Mouse (Mus musculus) lung, postnatal 14 days (tissue): ENCODE results near the gene Cracr2b.

ENCODE experiments used
- DNase-seq: peaks from one replicate; pipeline ENCODE4 v3.0.0; 2021

Cracr2b gene

DNA sequence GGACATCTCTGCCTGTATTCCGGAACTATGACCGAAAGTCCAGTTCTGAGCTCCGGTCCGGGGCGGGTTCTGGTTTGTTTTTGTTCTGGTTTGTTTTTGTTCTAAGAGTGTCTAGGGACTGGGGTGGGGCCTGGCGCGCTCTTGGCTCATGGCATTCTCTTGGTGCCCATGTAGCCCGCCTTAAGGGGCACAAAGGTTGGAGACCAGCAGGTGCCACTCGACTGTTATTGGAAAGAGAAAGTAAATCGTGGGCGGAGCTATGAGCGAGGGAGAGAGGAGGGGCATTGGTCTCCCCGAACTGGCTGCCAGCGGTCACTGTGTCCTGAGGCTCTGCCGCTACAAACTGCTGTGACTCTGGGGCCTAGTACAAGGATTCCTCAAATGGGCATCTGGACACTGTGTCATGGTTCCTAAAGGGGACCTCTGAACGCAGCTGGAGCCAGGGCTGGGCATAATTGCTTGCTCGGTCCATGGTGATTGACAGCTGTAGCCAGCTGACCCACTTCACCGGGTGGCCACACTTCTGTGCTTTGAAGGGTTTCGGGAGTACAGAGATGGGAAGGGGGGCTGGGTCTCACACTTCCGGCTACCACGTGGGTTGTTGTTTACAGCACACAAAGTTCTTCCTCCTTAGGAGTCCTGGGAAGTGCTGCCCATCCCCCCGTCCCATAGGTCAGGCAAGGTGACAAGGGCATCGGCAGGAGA, 5.1 kb upstream of the Cracr2b start:
- DNase-seq: peak; percentile 83

- no peak for DNase-seq
Observed at GRCm38 (mm10) chr7:141456739-141457138, 4.2 kb upstream of the Cracr2b start.

GRCm38 (mm10) chr7:141457236-141457635, 3.7 kb upstream of the Cracr2b start:
- DNase-seq: no peak

- DNase-seq: peak; percentile 73
Observed at GRCm38 (mm10) chr7:141457986-141458660, 2.8 kb upstream of the Cracr2b start.

GRCm38 (mm10) chr7:141458661-141459060, 2.2 kb upstream of the Cracr2b start:
- DNase-seq: no peak

DNA sequence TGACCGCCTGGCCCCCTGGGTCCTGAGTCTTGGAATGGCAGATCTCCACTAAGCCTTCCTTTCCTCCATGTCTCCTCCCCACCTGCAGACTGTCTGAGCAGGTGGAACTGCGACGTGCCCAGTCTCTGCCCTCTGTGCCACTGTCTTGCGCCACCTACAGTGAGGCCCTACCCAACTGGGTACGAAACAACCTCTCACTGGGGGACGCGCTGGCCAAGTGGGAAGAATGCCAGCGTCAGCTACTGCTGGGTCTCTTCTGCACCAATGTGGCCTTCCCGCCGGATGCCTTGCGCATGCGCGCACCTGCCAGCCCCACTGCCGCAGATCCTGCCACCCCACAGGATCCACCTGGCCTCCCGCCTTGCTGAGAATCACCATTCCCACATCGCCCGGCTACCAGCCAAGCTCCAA, 1.6 kb upstream of the Cracr2b start:
- DNase-seq: no peak

- DNase-seq: no peak
Observed at GRCm38 (mm10) chr7:141460001-141460390, 898 bp upstream of the Cracr2b start.

DNA sequence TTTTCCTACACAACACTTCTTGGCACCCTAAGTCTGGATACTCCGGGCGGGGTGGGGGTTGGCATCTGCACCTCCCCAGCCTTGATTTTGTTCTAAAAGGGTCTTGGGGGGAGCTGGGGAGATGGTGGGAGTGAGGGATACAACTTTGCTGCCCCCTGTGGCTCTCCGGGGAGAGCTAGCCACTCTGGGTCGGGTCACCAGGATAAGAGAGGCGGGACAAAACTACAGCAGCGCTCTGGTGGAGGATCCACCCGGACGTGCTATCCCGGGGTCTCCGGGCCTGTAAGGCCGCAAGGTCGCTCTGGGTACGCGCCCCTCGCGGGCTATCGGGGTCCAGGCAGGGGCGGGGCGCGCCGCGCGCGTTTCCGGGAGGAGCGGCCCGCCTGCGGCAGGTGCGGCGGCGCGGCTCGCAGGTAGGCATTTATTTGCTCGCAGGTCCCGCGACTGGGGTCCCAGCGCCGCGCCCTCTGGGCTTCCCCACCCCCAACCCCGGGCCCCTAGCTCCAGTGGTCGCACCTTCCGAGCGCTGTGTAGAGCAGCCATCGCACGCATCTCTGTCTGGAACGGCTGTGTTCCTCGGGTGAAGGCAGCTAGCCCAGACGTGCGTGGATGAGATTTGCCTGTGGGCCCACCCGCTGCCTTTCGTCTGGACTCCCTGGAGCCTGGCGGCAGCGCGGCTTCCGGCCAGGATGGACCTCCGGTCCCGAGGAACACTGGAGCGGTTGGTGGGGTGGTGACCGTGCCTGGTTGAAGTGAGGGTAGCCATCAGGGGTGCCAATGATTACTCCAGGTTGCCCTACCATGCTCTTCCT, 833 bp downstream of the Cracr2b start:
- peak; percentile 60 for DNase-seq

DNA sequence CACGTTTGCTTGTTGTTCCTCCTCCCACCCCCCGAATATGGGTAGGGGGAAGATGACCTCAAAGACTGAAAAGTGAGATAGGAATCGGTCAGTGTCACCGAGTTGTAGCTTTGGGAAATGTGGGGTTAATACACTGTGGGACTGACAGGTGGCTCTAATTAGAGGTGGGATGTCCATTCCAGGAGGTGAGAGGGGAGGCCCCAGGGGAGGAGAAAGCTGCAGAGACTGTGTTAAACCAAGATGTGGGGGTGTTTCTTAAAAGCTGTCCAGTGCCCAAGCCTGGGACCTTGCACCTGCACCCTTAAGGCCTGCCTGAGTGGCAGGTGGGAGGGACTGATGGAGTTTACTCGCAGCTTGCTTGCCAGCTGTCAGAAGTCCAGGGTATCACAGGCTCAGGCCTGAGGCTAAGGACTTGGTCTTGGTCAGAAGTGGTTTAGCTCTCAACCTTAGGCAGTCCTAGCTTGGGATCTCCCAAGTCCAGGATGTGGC, 1.5 kb downstream of the Cracr2b start:
- DNase-seq: peak; percentile 73

DNA sequence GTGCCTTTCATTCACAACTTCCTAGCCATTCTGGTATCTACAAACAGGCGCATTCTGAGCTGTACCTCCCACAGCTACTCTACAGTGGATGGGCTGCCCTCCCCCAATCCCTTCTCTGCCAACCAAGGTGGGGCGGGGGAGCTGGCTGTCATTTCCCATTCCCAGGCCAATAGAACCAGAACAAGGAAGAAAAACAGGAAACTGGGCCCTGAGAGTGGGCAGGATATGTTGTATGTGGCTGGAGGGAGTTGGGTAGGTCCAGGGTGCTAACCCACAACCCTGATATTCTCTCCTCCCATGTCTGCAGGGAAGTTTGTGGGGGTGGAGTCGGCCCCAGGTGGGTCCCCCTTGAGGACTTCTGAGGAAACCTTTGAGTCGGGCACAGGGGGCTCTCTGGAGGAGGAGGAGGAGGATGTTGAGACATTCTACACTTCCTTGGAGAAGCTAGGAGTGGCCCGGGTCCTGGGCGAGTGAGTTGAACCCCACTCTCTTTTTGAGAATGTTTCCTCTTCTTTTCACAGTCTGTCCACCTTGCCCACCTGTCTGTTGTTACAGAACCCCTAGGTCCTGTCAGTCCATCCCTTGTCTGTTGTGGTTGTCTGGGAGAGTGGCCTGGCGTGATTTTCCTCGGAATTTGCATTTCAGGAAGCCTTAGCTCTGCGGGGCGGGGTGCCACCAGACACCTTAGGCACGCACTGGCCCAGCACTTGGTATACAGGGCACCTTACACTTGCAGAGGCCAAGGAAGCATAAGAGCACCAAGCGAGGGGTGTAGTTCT, 3.1 kb downstream of the Cracr2b start:
- peak; percentile 81 for DNase-seq

DNA sequence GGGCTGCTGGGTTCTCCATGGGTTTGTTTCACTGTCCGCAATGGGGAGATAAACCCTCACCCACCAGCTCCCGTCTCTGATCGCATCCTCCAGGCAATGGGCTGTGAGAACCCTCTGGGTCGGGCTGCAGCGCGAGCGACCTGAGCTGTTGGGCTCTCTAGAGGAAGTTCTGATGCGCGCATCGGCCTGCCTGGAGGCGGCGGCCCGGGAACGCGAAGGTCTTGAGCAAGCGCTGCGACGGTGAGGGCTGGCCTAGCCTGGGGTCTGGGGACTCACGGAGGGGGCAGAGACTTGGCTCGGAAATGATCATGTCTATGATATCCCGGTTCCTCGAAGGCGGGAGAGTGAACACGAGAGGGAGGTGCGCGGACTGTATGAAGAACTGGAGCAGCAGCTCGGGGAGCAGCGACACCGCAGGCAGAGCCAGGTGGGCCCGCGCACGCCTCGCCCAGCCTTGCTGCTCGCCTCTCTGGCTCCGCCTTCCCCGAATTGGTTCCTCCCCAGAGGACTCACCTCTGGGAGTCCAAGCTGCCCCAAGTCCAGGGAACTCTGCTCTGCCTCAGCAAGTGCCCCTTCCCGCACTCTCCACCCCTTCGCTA, 3.8 kb downstream of the Cracr2b start:
- DNase-seq: no peak

DNA sequence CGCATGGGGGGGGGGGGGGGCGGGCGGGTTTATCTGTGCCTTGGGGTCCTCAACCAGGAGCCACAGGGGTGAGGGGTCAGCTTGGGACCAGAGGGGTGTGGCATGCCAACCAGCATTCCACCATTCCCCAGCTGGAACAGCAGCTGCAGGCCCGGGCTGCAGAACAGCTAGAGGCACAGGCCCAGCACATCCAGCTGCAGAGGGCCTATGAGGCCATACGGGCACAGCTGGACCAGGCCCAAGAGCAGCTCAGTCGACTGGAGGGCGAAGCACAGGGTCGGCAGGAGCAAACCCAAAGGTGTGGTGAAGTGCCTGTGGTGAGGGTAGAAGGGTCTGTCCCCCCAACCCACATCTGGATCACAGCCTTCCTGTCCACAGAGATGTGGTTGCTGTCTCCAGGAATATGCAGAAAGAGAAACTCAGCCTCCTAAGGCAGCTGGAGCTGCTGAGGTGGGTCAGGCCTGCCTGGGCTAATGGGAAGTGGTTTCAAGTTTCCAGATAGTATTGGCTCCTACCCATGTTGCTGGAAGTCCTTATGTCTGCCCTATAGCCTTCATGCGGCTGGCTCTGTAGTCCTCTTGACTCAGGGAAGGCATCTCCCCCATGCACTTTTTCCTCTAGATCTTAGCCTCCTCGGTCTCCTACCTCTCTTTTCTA, 4.6 kb downstream of the Cracr2b start:
- no peak for DNase-seq

- DNase-seq: no peak
Observed at GRCm38 (mm10) chr7:141466045-141466394, 5.1 kb downstream of the Cracr2b start.

GRCm38 (mm10) chr7:141466607-141467148, 5.8 kb downstream of the Cracr2b start:
- DNase-seq: no peak

- peak; percentile 92 for DNase-seq
Observed at GRCm38 (mm10) chr7:141467230-141468030, 6.5 kb downstream of the Cracr2b start, which contains the start of gene Cd151. Gene Cd151, plus strand, starts transcription at chr7:141467392.

GRCm38 (mm10) chr7:141468164-141468521, 7.2 kb downstream of the Cracr2b start:
- no peak for DNase-seq

DNA sequence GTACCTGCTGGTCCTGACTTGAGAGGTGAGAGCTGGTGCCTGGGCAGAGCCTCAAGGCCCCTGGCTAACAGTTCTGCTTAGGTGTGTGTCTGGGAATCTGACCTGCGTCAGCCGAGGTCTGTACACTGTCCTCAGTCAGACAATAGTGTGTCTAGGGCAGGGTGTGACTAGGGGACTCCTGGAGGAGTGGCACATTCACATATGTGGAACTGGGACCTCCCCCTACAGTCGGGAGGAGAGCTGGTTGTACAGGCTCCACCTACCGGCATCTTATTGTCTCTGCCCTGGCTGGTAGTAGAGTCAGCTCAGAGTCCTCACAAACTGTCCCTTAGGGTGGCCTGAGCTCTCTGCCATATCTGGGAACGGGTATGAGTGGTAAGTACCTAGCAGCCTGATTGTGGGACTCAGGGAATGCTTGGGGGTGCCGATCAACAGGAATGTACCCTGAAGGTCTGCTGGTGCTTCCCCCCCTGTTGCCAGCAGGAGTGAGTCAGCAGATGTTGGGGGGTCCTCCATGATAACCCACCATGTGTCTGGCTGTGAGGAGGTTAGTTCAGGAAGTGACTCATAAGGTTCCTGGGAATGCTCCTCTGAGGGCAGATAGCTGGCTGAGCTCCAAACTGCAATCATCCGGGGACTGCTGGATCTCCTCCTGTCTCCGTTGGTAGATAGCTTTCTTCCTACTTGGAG, 7.8 kb downstream of the Cracr2b start:
- DNase-seq: peak; percentile 75

- DNase-seq: no peak
Observed at GRCm38 (mm10) chr7:141469352-141469751, 8.5 kb downstream of the Cracr2b start.

DNA sequence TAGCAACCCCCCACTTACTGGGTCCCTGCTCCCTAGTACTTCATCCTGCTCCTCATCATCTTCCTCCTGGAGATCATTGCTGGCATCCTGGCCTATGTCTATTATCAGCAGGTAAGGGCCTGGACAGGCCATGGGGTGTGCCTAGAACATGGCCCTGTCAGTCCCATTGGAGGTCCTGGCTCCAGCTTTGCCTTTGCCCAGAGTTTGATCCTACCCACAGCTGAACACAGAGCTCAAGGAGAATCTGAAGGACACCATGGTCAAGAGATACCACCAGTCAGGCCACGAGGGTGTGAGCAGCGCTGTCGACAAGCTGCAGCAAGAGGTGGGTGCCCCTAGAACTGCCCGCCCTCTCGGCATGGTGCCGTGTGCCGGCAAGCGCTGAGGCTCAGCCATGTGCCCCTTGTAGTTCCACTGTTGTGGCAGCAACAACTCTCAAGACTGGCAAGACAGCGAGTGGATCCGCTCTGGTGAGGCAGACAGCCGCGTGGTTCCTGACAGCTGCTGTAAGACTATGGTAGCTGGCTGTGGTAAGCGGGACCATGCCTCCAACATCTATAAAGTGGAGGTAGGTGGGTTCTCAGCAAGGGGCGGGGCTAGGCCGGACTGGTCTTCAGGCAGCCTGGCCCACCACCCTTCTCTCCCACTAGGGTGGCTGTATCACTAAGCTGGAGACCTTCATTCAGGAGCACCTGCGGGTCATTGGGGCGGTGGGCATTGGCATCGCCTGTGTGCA, 9.2 kb downstream of the Cracr2b start:
- DNase-seq: no peak

GRCm38 (mm10) chr7:141470637-141470944, 9.7 kb downstream of the Cracr2b start:
- no peak for DNase-seq
